Mouse (Mus musculus) embryonic fibroblast, embryonic 13.5 days (primary cell): ENCODE measurements around the gene Snx17.

Experiments used
- CTCF ChIP-seq: IDR thresholded peaks from 2 replicates; pipeline ENCODE4 v1.5.1; 2011; ENCODE audit warnings: mild to moderate bottlenecking, control low read depth, low read length, moderate library complexity, borderline replicate concordance; ENCODE audit not compliant: insufficient read depth
- POLR2A ChIP-seq: IDR thresholded peaks from 2 replicates; pipeline ENCODE4 v1.6.1; 2011; ENCODE audit warnings: low read depth, mild to moderate bottlenecking, control low read depth, low read length, moderate library complexity

DNA sequence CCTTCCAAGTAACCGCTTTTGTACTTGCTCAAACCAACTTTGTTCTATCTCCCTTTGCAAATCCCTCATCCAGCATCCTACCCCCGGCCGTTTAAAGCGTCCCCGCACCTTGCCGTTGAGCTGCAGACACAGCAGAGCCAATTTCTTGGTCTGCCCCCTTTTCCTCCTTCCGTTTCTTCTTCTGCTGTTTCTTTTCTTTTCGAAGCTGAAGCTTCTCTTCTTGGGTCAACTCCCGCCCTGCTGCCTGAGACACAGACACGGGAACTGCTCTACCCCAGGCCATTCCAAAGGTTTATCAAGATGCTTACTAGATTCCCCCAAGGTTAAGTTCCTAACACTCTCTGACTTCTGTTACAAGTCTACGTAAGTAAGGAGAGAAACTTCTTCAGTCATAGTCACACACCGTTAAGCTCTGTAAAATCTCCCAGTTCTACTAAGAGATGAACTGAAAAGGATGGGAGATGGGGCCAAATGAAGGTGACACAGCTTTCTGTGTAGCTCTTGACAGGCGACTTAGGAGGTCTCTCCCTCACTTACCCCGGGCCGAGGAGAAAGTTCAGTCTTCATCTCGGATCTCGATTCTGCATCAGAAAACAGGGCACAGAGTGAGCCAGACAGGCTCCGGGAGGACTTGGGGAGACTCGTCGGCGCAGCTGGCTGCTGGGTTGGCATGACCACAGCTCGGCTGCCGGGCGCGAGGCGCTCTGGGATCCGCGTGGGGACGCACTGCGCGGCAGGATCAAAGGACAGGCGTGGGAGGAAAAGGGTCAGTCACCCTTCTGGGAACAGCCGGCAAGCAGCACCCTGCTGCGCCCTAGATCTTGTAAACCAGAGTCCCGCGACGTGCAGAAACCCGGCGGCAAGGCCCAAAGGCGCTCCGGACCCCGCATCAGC lies 735 bp upstream of the Snx17 start:
- TF ChIP-seq POLR2A: no peak
- no peak for TF ChIP-seq CTCF
